Mouse (Mus musculus): ENCODE data around the gene Sgcb.

- TF ChIP-seq CTCF (IDR thresholded peaks at IDR 0.05; ENCODE audit: low read depth) (no peak), EP300 (IDR thresholded peaks at IDR 0.05; ENCODE audit: low read depth) (no peak)
These were observed 28.0 kb upstream of the Sgcb start for GRCm38 (mm10) chr5:73675604-73676003.

All from liver, embryonic 14.5 days (tissue).